Mouse (Mus musculus): ENCODE measurements around the gene Crxos. TPM values are rescaled to one million over a fixed set of nuclear protein-coding genes. Genes with fewer than 3 reads are reported as not detected.

Gene Crxos
- polyA plus RNA-seq, 1 experiment from 2014 or later, result not detected

DNA sequence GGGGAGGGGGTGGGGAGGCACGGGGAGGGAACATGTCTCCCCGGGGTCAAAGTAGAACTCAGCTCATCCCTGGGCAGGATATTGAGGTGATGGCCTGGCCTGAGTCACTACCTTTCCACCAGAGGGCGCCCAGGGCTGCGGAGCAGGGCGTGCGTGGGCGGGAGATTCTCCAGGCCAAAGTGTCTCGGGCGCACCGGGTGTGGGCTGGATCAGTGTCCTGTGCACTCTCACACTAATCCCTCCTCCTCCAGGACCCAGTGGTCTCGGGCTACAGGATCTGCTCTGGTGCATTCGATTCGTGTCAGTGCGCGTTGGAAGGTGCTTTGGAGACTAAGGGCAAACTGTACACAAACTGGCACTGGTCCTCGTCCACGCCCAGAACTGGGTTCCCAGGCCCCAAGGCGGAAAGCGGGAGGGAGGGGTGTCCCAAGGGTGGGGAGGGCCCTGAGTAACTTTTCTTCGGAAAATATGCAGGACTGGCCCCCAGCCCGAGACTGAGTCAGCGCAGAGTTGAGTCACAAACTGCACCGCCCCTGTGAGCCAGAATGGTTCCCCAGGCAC is 66.0 kb downstream of the Crxos start:
- peak overlapping the region; percentile 48 for H3K4me2 ChIP-seq
- 6% methylated on average over 23 of the region's 23 CpGs for WGBS
- no peak overlapping the region for H3K27ac ChIP-seq (replicated peaks)
- peak overlapping the region; percentile 43 for H3K9ac ChIP-seq
- no peak for ATAC-seq (ENCODE audit: low read depth)
- peaks cover 8% of the 10 kb centered on the region for H3K36me3 ChIP-seq
- peaks cover 2% of the 10 kb centered on the region; the same call in 1 of the 2 replicates for H3K9me3 ChIP-seq
- no peaks in the 10 kb centered on the region for H3K27me3 ChIP-seq
- peak overlapping the region; percentile 14 for H3K4me3 ChIP-seq
- peaks cover 22% of the 10 kb centered on the region for H3K4me1 ChIP-seq (replicated peaks)

DNA sequence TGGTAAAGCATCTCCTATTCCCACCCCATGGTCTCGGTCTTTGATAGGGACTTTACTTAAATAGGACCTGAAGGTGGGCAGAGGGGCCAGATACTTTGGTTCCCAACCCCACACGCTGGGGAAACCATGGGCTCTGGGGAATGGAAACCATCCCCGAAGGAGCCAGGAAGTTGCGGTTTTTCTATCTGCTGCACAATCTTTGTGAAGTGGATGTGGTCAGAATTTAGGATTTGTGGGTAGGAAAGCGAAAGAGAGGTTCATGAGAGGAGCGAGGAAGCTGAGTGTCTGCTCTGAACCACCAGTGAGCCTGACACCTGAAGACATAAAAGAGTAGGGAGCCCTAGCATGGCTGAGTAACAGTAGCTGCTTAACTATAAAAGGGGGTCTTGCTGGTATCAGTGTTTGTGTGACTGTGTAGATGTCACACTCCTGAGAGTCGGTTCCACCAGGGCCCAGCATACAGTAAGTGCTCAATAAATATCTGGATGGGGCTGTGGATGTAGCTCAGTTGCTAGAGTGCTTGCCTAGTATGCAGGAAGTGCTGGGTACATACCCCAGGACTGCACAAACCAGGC is 66.9 kb downstream of the Crxos start:
- H3K9ac ChIP-seq, result 0 out of 2 replicates have a peak overlapping the region, but pooled peaks have one; percentile 43

DNA sequence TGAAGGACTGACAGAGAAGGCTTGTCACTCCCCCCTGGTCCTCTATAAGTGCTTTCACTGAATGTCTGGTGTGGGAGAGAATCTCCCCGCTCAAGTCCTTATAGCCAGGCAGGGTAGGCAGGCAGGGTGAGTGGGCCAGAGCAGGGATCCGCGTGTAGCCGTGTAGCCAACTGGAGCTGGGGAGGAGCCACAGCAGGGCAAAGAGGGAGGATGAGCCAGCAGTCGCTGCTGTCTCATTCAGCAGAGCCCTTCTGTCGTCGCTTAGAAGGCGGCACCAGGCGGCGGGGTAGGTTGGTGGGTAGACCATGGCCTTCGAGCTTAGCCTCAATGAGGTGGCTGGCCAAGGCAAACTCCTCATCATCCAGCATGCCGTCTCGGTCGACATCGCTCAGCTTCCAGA is 67.6 kb downstream of the Crxos start:
- peaks cover 12% of the 10 kb centered on the region for H3K4me1 ChIP-seq (replicated peaks)
- no peak overlapping the region for H3K27ac ChIP-seq (replicated peaks)
- H3K27me3 ChIP-seq, result no peaks in the 10 kb centered on the region
- WGBS, result 87% methylated on average over 15 of the region's 15 CpGs
- H3K4me2 ChIP-seq, result no peak overlapping the region
- H3K9me3 ChIP-seq, result peaks cover 5% of the 10 kb centered on the region; the same call in 1 of the 2 replicates
- no peak overlapping the region for H3K9ac ChIP-seq
- no peak overlapping the region for H3K4me3 ChIP-seq
- no peaks in the 10 kb centered on the region for H3K36me3 ChIP-seq
- ATAC-seq (ENCODE audit: low read depth), result no peak

More for the DNA sequence above, 66.9 kb downstream of the Crxos start:
- no peaks in the 10 kb centered on the region for H3K27me3 ChIP-seq
- 85% methylated on average over 7 of the region's 7 CpGs for WGBS
- peaks cover 5% of the 10 kb centered on the region; the same call in 1 of the 2 replicates for H3K9me3 ChIP-seq
- no peaks in the 10 kb centered on the region for H3K36me3 ChIP-seq
- no peak for ATAC-seq (ENCODE audit: low read depth)
- H3K4me3 ChIP-seq, result no peak overlapping the region
- H3K4me1 ChIP-seq (replicated peaks), result peaks cover 18% of the 10 kb centered on the region
- H3K27ac ChIP-seq (replicated peaks), result no peak overlapping the region
- H3K4me2 ChIP-seq, result no peak overlapping the region

DNA sequence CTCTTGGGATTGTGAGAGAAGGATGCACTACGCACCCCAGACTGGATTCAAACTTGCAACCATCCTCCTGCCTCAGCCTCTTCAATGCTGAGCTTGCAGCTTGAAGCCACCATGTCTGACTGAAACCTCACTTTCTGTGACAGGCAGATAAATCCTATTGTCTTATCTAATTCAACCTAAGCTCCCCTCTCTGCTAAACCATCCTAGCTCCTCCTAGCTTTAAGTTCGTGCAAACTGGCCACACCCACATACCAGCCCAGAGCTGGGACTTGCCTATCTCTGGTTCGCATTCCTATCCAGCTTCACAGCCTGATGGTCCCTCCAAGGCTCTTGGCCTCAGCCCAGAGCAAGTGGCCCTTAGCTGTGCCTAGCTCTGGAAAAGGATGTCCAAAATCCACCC is 70.0 kb downstream of the Crxos start:
- H3K4me1 ChIP-seq (replicated peaks), result peaks cover 13% of the 10 kb centered on the region
- H3K27me3 ChIP-seq, result no peaks in the 10 kb centered on the region
- H3K9ac ChIP-seq, result no peak overlapping the region
- WGBS, result 64% methylated on average over 3 of the region's 3 CpGs
- H3K9me3 ChIP-seq, result peaks cover 5% of the 10 kb centered on the region; the same call in 1 of the 2 replicates
- no peak overlapping the region for H3K27ac ChIP-seq (replicated peaks)
- ATAC-seq (ENCODE audit: low read depth), result no peak
- no peak overlapping the region for H3K4me3 ChIP-seq
- H3K4me2 ChIP-seq, result no peak overlapping the region
- H3K36me3 ChIP-seq, result peaks cover 2% of the 10 kb centered on the region; the same call in 1 of the 2 replicates

Other genes with a start within 250 kb of the Crxos start
- gene Obox3, start 242.7 kb upstream of the Crxos start, polyA plus RNA-seq (2015; fragmentation: Nextera tagmentation; extraction: Ambion mirVana), result not detected in 2 replicates
- gene Obox5, start 132.5 kb upstream of the Crxos start, polyA plus RNA-seq (2015; fragmentation: Nextera tagmentation; extraction: Ambion mirVana), result not detected in 2 replicates
- not detected in 2 replicates for gene Obox6, start 42.9 kb upstream of the Crxos start, polyA plus RNA-seq (2015; fragmentation: Nextera tagmentation; extraction: Ambion mirVana)
- gene Crx, start 2.6 kb upstream of the Crxos start, polyA plus RNA-seq (2015; fragmentation: Nextera tagmentation; extraction: Ambion mirVana), result not detected in 2 replicates
- 1,338 and 1,452 TPM in 2 replicates for gene Selenow, start 39.8 kb downstream of the Crxos start, polyA plus RNA-seq (2015; fragmentation: Nextera tagmentation; extraction: Ambion mirVana)
- 128 and 148 TPM in 2 replicates for gene Nop53, start 63.5 kb downstream of the Crxos start, polyA plus RNA-seq (2015; fragmentation: Nextera tagmentation; extraction: Ambion mirVana)
- 9.3 and 12.6 TPM in 2 replicates for gene Ehd2, start 85.0 kb downstream of the Crxos start, polyA plus RNA-seq (2015; fragmentation: Nextera tagmentation; extraction: Ambion mirVana)
- 8.4 and 9.2 TPM in 2 replicates for gene Bicra, start 165.3 kb downstream of the Crxos start, polyA plus RNA-seq (2015; fragmentation: Nextera tagmentation; extraction: Ambion mirVana)
- gene Zfp541, start 179.2 kb downstream of the Crxos start, polyA plus RNA-seq (2015; fragmentation: Nextera tagmentation; extraction: Ambion mirVana), result 0.04 and 0.10 TPM in 2 replicates
- gene Napa, start 215.8 kb downstream of the Crxos start, polyA plus RNA-seq (2015; fragmentation: Nextera tagmentation; extraction: Ambion mirVana), result 235 and 247 TPM in 2 replicates
- gene Kptn, start 237.3 kb downstream of the Crxos start, polyA plus RNA-seq (2015; fragmentation: Nextera tagmentation; extraction: Ambion mirVana), result 37.9 and 41.4 TPM in 2 replicates
- 1.1 and 1.4 TPM in 2 replicates for gene Slc8a2, start 247.2 kb downstream of the Crxos start, polyA plus RNA-seq (2015; fragmentation: Nextera tagmentation; extraction: Ambion mirVana)